Mouse (Mus musculus) neural tube, embryonic 14.5 days (tissue): Measurements from ENCODE around the gene Lrrc61. TPM values are rescaled to one million over a fixed set of nuclear protein-coding genes. Genes with fewer than 3 reads are reported as not detected.

Source experiments
- ATAC-seq: fragments of 200-750 bp; cut with Nextera tagmentation; 2 replicates; pipeline ENCODE4 v1.8.0; 2017; ENCODE audit warnings: low read depth, mild to moderate bottlenecking, moderate TSS enrichment, moderate library complexity
- H3K27ac ChIP-seq: fragments of 300-500 bp; sonication (generic); 2 replicates; pipeline ENCODE4 v1.5.1; 2014; ENCODE audit warnings: low read depth, mild to moderate bottlenecking, control low read depth, low read length, moderate library complexity, mixed read lengths
- H3K27me3 ChIP-seq: fragments of 300-500 bp; sonication (generic); 2 replicates; pipeline ENCODE4 v1.6.1; 2014; ENCODE audit warnings: low read length; ENCODE audit not compliant: control insufficient read depth, insufficient read depth
- H3K36me3 ChIP-seq: fragments of 300-500 bp; sonication (generic); 2 replicates; pipeline ENCODE4 v1.6.1; 2014; ENCODE audit warnings: low read length, mixed read lengths; ENCODE audit not compliant: control insufficient read depth, insufficient read depth
- H3K4me1 ChIP-seq: fragments of 300-500 bp; sonication (generic); 2 replicates; pipeline ENCODE4 v1.6.1; 2014; ENCODE audit warnings: low read length; ENCODE audit not compliant: control insufficient read depth, insufficient read depth
- H3K4me2 ChIP-seq: fragments of 300-500 bp; sonication (generic); 2 replicates; pipeline ENCODE4 v1.6.1; 2014; ENCODE audit warnings: mild to moderate bottlenecking, low read depth, low read length, control low read depth
- H3K4me3 ChIP-seq: fragments of 300-500 bp; sonication (generic); 2 replicates; pipeline ENCODE4 v1.5.1; 2014; ENCODE audit warnings: low read depth, low read length, control low read depth, mixed read lengths
- H3K9ac ChIP-seq: fragments of 300-500 bp; sonication (generic); replicated peaks from 2 replicates; pipeline ENCODE4 v1.6.1; 2014; ENCODE audit warnings: low read depth, mild to moderate bottlenecking, control low read depth, low read length, mixed read lengths
- H3K9me3 ChIP-seq: fragments of 300-500 bp; sonication (generic); 2 replicates; pipeline ENCODE4 v1.6.1; 2016; ENCODE audit warnings: low read length; ENCODE audit not compliant: control insufficient read depth
- WGBS: fragments of 180-500 bp; shearing (Covaris S2); extraction: QIAGEN DNeasy Blood & Tissue Kit; methylation state at CpG from one replicate; pipeline ENCODE4 v1.1.7; 2014; 5-methylcytosine and 5-hydroxymethylcytosine counted together
- polyA plus RNA-seq: library from polyadenylated mRNA; unstranded; fragments of >200 nt; fragmentation: Nextera tagmentation; extraction: Ambion mirVana; gene quantifications from 2 replicates; pipeline ENCODE4 v1.2.1, GENCODE M21; 2014

Gene Lrrc61
- polyA plus RNA-seq, 1 experiment from 2014 or later, result 15.1 TPM

DNA sequence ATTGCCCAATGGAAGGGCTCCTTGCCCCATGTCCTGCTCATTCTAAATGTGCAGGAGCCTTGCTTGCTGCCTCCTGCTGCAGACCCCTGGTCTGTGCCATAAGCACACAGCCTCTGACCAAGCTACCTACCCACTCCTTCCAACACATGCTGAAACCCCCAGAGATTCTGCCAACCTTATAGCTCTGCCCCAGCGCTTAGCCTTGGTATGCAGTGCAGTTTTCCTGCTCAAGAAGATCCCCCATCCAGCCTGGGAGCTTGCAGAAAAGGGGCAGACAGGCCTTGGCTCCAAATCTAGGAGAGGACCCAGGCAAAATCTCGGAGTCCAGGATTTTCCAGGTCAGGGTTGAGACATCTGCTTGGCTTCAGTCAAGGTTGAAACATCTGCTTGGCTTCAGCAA is 21.1 kb upstream of the Lrrc61 start:
- Histone ChIP-seq H3K4me2 (no peak overlapping the region), H3K27me3 (no peaks in the 10 kb centered on the region), H3K9me3 (no peaks in the 10 kb centered on the region), H3K27ac (no peak overlapping the region), H3K36me3 (0 out of 2 replicates have a peak, but pooled peaks cover 2% of the 10 kb centered on the region), H3K4me3 (no peak overlapping the region), H3K9ac (no peak overlapping the region), H3K4me1 (peaks cover 8% of the 10 kb centered on the region)
- no peak for ATAC-seq
- WGBS, result 77% methylated on average over 2 of the region's 2 CpGs

DNA sequence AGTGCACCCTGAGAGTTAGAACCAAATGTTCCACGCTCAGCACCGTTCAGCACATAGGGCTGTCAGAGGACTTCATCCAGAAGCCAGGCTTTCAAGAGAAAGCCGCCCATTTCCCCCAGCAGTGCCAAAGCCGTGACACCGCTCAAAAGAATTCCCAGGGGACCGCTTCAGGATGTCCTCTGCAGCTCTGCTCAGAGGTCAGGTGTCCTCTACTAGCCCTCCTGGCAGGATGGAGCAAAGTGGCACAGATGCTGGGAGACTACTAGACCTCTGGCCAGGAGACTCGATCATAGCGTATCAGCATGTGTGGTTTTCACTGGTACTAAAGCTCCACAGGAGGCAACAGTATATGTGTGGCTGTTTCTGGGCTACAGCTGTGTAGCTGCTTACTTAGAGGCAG is 19.7 kb upstream of the Lrrc61 start:
- Histone ChIP-seq H3K27me3 (no peaks in the 10 kb centered on the region), H3K4me1 (peaks cover 15% of the 10 kb centered on the region), H3K36me3 (0 out of 2 replicates have a peak, but pooled peaks cover 2% of the 10 kb centered on the region), H3K27ac (no peak overlapping the region), H3K4me3 (no peak overlapping the region), H3K9me3 (no peaks in the 10 kb centered on the region), H3K4me2 (no peak overlapping the region), H3K9ac (no peak overlapping the region)
- no peak for ATAC-seq
- 80% methylated on average over 8 of the region's 8 CpGs for WGBS

DNA sequence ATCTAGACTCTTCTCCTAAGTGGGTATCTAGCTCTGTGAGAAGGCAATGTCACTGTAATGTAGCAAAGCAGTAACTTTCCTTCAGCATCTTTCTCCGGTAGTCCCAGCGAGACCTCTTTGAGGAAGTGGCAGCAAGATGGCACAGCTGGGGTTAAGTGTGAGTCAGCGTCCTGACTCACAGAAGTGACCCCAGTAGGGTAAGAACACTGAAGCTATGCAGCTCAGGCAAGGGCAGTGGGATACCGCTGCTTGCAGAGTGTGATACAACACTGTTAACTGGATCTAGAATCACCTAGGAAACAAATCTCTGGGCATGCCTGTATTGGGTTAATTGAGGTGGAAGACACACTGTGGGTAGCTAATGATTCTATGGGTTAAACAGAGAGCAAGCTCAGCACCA is 18.5 kb upstream of the Lrrc61 start:
- Histone ChIP-seq H3K9ac (no peak overlapping the region), H3K4me2 (no peak overlapping the region; the same call in 1 of the 2 replicates)
- ATAC-seq, result no peak

DNA sequence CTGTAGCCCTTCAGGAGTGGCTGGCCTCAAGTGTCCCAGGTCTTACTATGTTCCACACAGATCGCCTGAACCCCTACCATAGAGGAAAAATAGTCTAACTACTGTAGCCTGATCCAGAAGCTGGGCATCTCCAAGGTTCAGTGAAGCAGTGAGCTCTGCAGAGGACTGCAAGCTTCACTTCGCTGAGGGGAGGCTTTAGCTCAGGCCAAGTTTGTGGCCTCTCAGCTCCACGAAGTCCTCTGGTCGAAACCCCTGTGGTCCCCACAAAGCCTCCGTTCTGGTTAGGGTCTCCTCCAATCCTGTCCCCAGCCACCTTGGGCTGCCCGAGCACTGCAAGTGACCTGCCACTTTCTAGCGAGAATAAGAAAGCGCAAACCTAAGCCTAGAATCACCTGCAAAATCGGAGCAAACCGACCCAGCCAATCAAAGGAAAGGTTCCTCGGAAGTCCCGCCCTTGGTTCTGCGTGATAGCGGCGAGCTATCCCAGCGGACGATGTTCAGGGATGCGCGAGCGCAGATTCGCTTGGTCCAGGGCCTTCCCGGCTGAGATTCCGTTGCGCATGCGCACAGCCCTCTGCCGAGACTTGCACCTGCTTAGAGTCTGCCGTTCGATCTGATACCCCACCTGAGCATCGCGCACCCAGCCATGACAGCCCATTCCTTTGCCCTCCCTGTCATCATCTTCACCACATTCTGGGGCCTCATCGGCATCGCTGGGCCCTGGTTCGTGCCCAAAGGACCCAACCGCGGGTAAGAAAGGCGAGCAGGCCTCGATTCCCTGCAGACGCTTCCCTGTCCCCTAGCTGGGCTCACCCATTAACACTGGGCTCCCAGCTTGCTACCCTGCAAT is 17.3 kb upstream of the Lrrc61 start, which contains the start of gene Atp6v0e2:
Atp6v0e2 (plus strand) TSS at position 511 of the 850 bp plus-strand sequence.
- Histone ChIP-seq H3K4me3 (peak within 1 kb of the TSS; percentile 61), H3K4me1 (peaks cover 15% of the 10 kb centered on the region), H3K9ac (peak within 1 kb of the TSS; percentile 90), H3K36me3 (peaks cover 19% of the 10 kb centered on the region; the same call in 1 of the 2 replicates), H3K27ac (peak within 1 kb of the TSS; percentile 78), H3K9me3 (no peaks in the 10 kb centered on the region), H3K27me3 (no peaks in the 10 kb centered on the region), H3K4me2 (peak within 1 kb of the TSS; percentile 92)
- 3% methylated on average over 38 of the region's 38 CpGs for WGBS
- peak; percentile 95 for ATAC-seq

More for the DNA sequence above, 18.5 kb upstream of the Lrrc61 start:
- H3K9me3 ChIP-seq, result no peaks in the 10 kb centered on the region
- peaks cover 15% of the 10 kb centered on the region for H3K4me1 ChIP-seq
- H3K27me3 ChIP-seq, result no peaks in the 10 kb centered on the region
- no peak overlapping the region for H3K4me3 ChIP-seq
- 63% methylated on average over 4 of the region's 4 CpGs for WGBS
- peaks cover 10% of the 10 kb centered on the region; the same call in 1 of the 2 replicates for H3K36me3 ChIP-seq
- H3K27ac ChIP-seq, result no peak overlapping the region

DNA sequence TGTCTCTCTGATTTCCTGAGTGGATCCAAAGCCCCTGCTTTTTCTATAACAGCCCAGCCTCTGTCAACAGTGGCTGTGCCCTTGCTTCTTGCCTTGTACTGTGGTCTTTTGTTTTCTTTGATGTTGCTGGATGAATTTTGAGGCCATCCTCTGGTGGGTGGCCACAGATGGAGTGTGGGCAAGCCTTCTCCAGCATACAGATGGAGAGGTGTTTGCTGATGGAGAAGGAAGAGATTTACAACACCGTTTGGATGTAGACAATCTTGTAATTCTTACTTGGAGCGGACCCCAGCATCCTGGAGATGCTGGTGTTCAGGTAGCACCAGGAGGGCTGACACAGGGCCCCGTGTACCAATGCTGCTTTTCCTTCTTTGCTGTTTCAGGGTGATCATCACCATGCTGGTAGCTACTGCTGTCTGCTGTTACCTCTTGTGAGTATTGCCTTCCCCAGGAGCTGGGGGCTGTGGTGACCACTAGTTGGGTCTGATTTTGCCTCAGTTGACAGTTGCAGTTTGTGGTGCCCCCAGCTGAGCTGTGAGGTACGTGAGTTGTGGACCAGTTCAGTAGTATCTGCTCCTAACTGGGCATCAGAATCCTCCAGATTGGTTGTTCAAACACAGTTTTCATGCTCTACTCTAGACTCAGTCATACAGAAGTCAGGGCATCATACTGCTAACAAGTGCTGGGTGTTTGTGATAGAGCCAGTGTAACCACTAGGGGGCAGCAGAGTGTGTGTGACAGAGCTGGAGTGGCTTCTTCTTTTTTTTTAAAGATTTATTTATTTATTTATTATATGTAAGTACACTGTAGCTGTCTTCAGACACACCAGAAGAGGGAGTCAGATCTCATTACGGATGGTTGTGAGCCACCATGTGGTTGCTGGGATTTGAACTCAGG is 15.5 kb upstream of the Lrrc61 start:
- Histone ChIP-seq H3K27me3 (no peaks in the 10 kb centered on the region), H3K36me3 (peaks cover 17% of the 10 kb centered on the region; the same call in 1 of the 2 replicates), H3K9ac (no peak overlapping the region), H3K4me1 (peaks cover 15% of the 10 kb centered on the region), H3K27ac (no peak overlapping the region), H3K4me3 (no peak overlapping the region), H3K9me3 (no peaks in the 10 kb centered on the region), H3K4me2 (peak overlapping the region; percentile 92)
- 79% methylated on average over 4 of the region's 5 CpGs for WGBS
- no peak for ATAC-seq

DNA sequence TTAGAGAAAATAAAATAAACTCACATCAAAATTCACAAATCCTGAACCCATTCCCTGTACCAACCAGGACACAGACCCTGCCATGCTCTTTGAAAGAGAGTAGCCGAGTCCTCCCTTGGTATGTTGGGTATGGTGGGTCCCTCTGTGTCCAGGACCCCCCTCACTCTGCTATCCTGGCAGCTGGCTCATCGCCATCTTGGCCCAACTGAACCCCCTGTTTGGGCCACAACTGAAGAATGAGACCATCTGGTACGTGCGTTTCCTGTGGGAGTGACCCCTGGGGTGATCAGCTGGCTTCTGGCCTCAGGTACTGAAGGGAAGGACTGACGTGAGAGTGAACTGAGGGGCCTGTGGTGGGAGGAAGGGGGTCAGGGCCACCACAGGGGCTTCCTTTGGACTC is 14.7 kb upstream of the Lrrc61 start:
- ATAC-seq, result no peak
- no peaks in the 10 kb centered on the region for H3K27me3 ChIP-seq
- H3K9ac ChIP-seq, result no peak overlapping the region
- H3K4me2 ChIP-seq, result no peak overlapping the region
- WGBS, result 49% methylated on average over 5 of the region's 5 CpGs
- H3K36me3 ChIP-seq, result peaks cover 17% of the 10 kb centered on the region; the same call in 1 of the 2 replicates
- H3K4me1 ChIP-seq, result peaks cover 15% of the 10 kb centered on the region
- H3K27ac ChIP-seq, result no peak overlapping the region
- no peak overlapping the region for H3K4me3 ChIP-seq
- H3K9me3 ChIP-seq, result no peaks in the 10 kb centered on the region

DNA sequence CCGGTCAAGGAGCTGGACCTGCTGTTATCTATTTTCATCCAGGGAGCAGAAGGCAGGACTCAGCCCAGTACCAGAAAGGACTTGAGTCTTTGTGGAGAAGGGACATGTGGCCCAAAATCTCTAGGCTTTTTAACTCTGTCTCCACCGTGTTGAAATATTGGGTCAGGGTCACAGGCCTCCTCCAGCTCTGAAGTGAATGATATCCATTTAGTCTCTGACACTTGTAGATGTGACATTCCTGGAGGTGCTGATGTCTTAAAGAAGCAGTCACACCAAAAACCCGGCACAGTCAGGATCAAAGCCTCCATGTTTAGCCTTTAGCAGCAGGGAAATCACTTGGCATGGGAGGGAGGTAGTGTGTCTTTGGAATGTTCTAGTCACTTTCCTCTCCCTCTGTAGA is 13.9 kb upstream of the Lrrc61 start:
- Histone ChIP-seq H3K27me3 (no peaks in the 10 kb centered on the region), H3K4me1 (peaks cover 15% of the 10 kb centered on the region), H3K9me3 (no peaks in the 10 kb centered on the region), H3K36me3 (peaks cover 17% of the 10 kb centered on the region; the same call in 1 of the 2 replicates), H3K4me3 (no peak overlapping the region), H3K4me2 (no peak overlapping the region), H3K27ac (no peak overlapping the region), H3K9ac (no peak overlapping the region)
- 73% methylated on average over 3 of the region's 3 CpGs for WGBS
- no peak for ATAC-seq

DNA sequence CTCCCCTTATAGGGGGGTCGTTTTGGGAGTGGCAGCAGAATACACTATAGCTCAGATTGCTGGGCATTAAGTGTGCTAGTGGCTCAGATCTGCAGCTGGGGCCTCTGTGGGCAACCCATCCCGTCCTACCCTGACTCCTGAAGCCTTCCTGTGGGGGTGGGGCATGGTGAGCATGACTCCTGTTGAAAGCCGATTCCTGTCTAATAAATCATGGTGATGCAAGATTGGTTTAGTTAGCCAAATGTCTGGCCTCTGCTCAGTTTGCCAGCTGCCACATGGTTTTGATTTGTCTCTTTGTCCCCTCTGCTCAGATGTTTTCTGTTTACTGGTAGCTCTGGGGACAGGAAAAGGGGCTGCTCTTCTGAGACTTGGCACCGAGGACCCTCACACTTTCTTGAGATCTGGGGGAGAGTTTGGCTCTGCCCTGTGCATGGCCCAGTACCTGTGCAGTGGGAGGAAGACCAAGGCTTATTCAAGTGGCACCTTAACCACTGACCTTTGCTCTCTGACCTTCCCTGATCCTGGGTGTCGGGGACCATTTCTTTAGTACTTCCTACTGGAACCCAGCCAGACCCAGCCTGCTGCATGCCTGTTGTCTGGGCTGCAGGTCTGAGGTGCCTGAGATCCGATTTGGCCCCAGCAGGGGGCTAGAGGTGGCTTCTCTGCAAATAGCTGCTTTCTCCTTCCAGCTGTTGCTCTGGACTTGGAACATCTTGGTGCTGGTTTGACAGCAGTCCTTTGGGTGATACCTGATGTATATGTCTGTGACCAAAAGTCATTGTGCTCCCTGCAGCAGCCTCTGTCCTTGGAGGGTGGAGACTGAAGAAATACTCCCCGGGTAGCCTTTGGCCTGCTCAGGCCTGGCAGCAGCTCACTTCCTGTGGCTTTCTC is 12.8 kb upstream of the Lrrc61 start:
- Histone ChIP-seq H3K9me3 (no peaks in the 10 kb centered on the region), H3K27ac (no peak overlapping the region), H3K9ac (no peak overlapping the region), H3K27me3 (no peaks in the 10 kb centered on the region), H3K4me2 (no peak overlapping the region), H3K36me3 (peaks cover 17% of the 10 kb centered on the region; the same call in 1 of the 2 replicates), H3K4me1 (peaks cover 13% of the 10 kb centered on the region), H3K4me3 (no peak overlapping the region)
- ATAC-seq, result no peak
- WGBS, result 38% methylated on average over 7 of the region's 7 CpGs
